Mouse (Mus musculus) kidney, adult 2 months (tissue): Measurements from ENCODE around the gene Cutal.

Source experiments
- CTCF ChIP-seq: fragments of 200-500 bp; conservative IDR thresholded peaks from 2 replicates; pipeline ENCODE4 v1.5.1; 2011; ENCODE audit warnings: low read depth, mild to moderate bottlenecking, control low read depth, low read length, moderate library complexity, mixed read lengths; ENCODE audit not compliant: insufficient read depth, insufficient read length
- POLR2A ChIP-seq: fragments of 200-500 bp; IDR thresholded peaks from one replicate; pipeline ENCODE4 v1.6.1; 2011; ENCODE audit warnings: low read depth, low read length, control low read depth

DNA sequence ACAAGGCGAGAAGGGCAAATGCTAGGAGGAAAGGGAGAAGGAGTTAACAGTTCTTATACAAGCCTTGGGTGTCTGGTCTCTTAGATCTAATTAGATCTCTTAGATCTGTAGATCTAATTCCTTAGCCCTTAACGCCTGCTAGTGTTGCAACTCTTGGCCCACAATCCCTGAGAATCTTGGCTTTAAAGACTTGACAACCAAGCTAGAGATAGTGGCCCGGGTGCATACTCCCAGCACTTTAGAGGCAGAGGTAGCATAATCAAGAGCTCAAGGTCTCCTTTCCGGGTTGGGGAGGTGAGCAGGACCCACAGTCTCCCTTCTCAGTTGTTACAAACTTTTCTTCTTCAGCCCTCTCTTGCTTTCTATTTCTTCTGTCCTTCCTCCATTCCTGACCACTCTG, 46.6 kb upstream of the Cutal start:
- TF ChIP-seq CTCF (no peak), POLR2A (no peak)
